Comparison of ENCODE assay signal across 12 mouse cellular contexts in genomic region chr4:40823664-40824063, GRCm38 (mm10). TPM values are rescaled to one million over a fixed set of nuclear protein-coding genes. Genes with fewer than 3 reads are reported as not detected.
DNase-seq lines count a peak whose midpoint lies in the region; ATAC-seq and TF ChIP-seq lines count a peak whose summit lies in the region.
"Had no signal": no experiment of that assay in that cellular context is flagged by ENCODE, and none has a peak within 500 bp of the region (broad histone marks: within the 10 kb centered on the region; RNA-seq: fewer than 3 reads in every experiment).

No protein-coding gene starts in this region.

- no peak overlapping the region for H3K4me3 ChIP-seq in spleen, adult 2 months (ENCODE audit: extremely low read depth, insufficient read depth, insufficient read length)
- H3K4me3 ChIP-seq: embryonic facial prominence, embryonic 10.5 days; gastrocnemius, adult 2 months; liver, embryonic 15.5 days had no signal

- peaks cover 20% of the 10 kb centered on the region; the same call in 1 of the 2 replicates for H3K4me1 ChIP-seq in spleen, adult 2 months (ENCODE audit: control insufficient read depth, insufficient read depth, insufficient read length)

- TF ChIP-seq CTCF in spleen, adult 2 months (IDR thresholded peaks at IDR 0.05; ENCODE audit: extremely low read depth, insufficient read depth, insufficient read length, insufficient replicate concordance) = no peak

- peaks cover 6% of the 10 kb centered on the region for H3K36me3 ChIP-seq in spleen, adult 2 months (ENCODE audit: control insufficient read depth, insufficient read depth, low read length)

- H3K27me3 ChIP-seq in spleen, adult 2 months (ENCODE audit: control insufficient read depth, insufficient read depth, low read length) = no peaks in the 10 kb centered on the region
- H3K27me3 ChIP-seq: liver, embryonic 15.5 days had no signal

- DNase-seq in spleen, adult 2 months (ENCODE audit: low read depth in 1 of 2, low spot score in 2 of 2) = peak; percentile 12 to 39
- no peak for DNase-seq in spleen, postnatal 4 days (ENCODE audit: low spot score in 2 of 2)
- peak; percentile 64 to 65 for DNase-seq in natural killer cell, adult 2 months (ENCODE audit: low spot score in 2 of 2)
- no peak for DNase-seq in neural tube, embryonic 10.5 days (ENCODE audit: extremely low spot score, low spot score)
- DNase-seq in urinary bladder, postnatal 4 days (ENCODE audit: low spot score in 2 of 2) = no peak
- no peak for DNase-seq in layer of hippocampus, postnatal 25 days (ENCODE audit: extremely low spot score in 1 of 2, low spot score in 1 of 2)
- DNase-seq: cerebellum, adult 2 months; gastrocnemius, adult 2 months had no signal

- TF ChIP-seq POLR2A in spleen, adult 2 months (IDR thresholded peaks at IDR 0.05; ENCODE audit: low read depth, low read length) = no peak

- peak; percentile 76 for ATAC-seq in common myeloid progenitor, adult 5-6 weeks (replicated peaks; ENCODE audit: low read depth, poor library complexity, severe bottlenecking)

- H3K27ac ChIP-seq in spleen, adult 2 months (ENCODE audit: insufficient read depth, low read length) = 0 out of 2 replicates have a peak overlapping the region, but pooled peaks have one; percentile 10
- H3K27ac ChIP-seq: embryonic facial prominence, embryonic 10.5 days; gastrocnemius, adult 2 months; kidney, postnatal 0 days; liver, embryonic 15.5 days had no signal

- WGBS in spleen, adult 2 months = 20% methylated on average over 8 of the region's 8 CpGs

RNA-seq across cellular contexts. Expression of gene B4galt1, which starts 30.1 kb away (rescaled TPM):
- 24.6 and 37.4 TPM in 2 replicates for polyA plus RNA-seq in spleen, adult 2 months (2012; rRNA removed)
- total RNA-seq in common myeloid progenitor, adult 5-6 weeks (2017) = 27.0 and 34.7 TPM in 2 replicates
- total RNA-seq in layer of hippocampus, postnatal 25 days (2021) = 1 to 10 TPM; 6.7 to 8.3 TPM

Comparison
In these comparisons a context has a peak if more than half of its experiments do, and no peak if none do; other contexts are left out.
1. DNase-seq: peak in spleen, adult 2 months (2 of 2) and natural killer cell, adult 2 months (2 of 2); none in spleen, postnatal 4 days (0 of 2), neural tube, embryonic 10.5 days (single experiment), urinary bladder, postnatal 4 days (0 of 2) and layer of hippocampus, postnatal 25 days (0 of 2).